Mouse (Mus musculus): Measurements from ENCODE around the gene Kmt2b. TPM values are rescaled to one million over a fixed set of nuclear protein-coding genes. Genes with fewer than 3 reads are reported as not detected.

Kmt2b gene
- total RNA-seq, 2 experiments from 2014 or later = 37.8 to 56.6 TPM

GRCm38 (mm10) chr7:30549880-30550279, 38.6 kb downstream of the Kmt2b start:
- no peak for DNase-seq (ENCODE audit: low spot score in 2 of 2)

- no peak for DNase-seq (ENCODE audit: low spot score in 2 of 2)
Observed at GRCm38 (mm10) chr7:30544327-30544726, 44.2 kb downstream of the Kmt2b start.

GRCm38 (mm10) chr7:30540572-30540971, 48.0 kb downstream of the Kmt2b start:
- DNase-seq (ENCODE audit: low spot score in 2 of 2) = no peak

DNA sequence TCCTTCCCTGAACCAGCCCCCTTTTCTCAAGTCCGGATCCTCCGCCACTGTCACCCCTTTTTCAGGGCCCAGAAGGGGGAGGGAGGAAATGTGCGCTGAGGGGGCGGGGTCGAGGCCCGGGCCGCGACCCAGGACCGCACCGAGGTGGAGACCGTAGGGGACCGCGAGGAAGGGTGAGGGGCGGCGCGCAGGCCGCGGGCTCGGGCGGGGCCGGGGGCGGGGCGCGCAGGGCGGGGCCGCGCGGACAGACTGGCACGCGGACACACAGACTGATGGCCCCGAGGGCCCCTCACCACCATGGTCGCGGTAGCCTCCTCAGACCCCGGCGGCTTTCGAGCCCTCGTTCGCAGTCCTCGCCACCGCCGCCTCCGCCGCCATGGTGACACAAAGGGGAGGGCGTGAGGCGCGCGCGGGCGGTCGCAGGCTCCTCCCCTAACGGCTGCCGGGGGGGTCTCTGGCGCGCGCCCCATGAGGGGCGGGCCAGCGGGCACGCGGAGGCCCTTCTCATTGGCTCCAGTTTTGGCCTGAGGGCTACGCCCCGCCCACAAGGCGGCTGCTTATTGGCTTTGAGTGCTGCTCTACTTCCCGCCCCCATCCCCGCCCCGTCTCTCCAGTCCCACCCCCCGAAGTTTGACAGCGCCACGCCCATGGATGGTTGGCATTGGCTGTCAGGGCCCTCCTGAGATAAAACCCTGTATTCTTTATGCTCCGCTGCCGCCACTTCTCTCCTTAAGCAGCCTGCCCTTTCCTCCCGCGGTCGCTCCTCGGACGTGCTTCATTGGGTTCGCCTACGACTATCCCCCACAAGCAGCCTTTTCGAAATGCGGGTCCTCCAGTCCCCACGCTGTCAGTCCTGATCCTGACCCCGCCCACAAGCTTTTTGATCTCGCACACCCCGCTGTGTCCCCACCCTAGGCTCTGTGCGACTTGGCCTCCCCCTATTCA, 53.6 kb downstream of the Kmt2b start, which contains the start of gene Arhgap33:
Gene Arhgap33 (minus strand): TSS at position 428 of the 945 bp plus-strand sequence.
- peak; percentile 90 to 94 for DNase-seq (ENCODE audit: low spot score in 2 of 2)

DNA sequence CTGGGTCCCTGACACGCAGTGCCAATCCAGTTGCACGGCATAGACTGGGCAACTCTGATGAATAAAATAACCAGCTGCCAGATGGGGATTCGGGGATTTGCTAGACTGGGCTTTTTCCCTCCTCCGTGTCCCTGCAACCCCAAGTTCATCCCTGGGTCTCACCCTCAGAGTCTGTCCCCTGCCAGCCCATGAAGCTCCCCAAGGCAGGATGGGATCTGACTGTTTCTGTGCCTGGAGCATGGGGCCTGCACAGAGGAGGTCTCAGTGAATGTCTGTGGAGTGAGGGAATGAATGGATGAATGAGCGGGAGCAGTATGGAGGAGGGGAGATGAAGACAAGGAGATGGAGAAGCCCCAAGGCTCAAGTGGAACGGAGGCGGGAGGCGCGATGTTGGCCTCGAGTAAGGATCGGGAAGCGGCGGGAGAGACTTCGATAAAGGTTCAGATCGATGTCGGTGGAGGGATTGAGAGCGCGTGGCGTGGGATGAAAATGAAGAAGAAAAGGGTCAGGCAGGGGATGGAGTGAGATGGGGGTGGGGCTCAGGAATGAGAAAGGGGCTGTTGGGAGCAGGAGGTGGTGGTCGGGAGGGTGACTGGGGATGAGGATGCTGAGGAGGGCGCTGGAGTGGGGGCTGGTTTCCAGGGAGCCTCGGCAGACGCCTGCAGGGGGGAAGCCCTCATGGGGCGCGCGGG, 54.4 kb downstream of the Kmt2b start:
- no peak for DNase-seq (ENCODE audit: low spot score in 2 of 2)

GRCm38 (mm10) chr7:30532931-30533330, 55.6 kb downstream of the Kmt2b start:
- DNase-seq (ENCODE audit: low spot score in 2 of 2) = no peak

GRCm38 (mm10) chr7:30531291-30531815, 57.2 kb downstream of the Kmt2b start:
- no peak for DNase-seq (ENCODE audit: low spot score in 2 of 2)

DNA sequence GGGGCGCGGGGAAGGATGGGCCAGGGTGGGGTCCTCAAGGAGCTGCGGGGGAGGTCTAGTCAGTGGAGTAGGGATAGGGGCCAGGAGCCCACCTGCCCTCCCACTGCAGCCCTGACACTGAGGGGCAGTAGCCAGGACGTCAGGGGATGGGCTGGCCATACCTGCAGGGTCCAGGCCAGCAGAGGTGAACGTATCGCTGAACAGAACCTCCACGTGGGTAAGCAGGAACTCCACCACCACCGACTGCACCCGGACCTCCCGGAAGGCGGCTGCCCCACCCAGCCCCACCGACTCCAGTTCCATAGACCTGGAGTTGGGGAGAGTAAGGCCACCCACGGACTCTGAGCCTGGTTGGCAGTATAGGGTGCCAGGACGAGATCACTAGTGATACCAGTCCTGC, 61.5 kb downstream of the Kmt2b start:
- no peak for DNase-seq (ENCODE audit: low spot score in 2 of 2)

GRCm38 (mm10) chr7:30526399-30526798, 62.1 kb downstream of the Kmt2b start:
- no peak for DNase-seq (ENCODE audit: low spot score in 2 of 2)

GRCm38 (mm10) chr7:30525954-30526353, 62.6 kb downstream of the Kmt2b start:
- no peak for DNase-seq (ENCODE audit: low spot score in 2 of 2)

- no peak for DNase-seq (ENCODE audit: low spot score in 2 of 2)
Observed at GRCm38 (mm10) chr7:30524487-30524886, 64.0 kb downstream of the Kmt2b start.

DNA sequence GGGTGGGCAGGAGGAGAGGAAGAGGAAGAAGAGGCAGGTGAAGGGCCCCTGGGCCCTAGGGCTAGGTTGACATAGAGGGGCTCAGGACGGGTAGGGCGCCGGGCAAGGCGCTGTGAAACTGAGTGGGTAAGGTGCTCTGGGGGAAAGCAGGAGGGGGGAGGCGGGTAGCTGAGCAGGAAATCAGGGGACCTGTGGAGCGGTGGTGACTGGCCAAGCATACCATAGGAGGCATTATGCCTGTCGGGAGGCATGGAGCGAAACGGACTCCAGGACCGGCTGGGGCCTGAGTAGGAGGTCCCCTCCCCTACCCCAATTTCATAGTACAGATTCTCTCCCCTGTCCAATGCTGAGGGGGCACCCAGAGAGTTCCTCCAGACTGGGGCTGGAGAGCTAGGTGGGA, 65.7 kb downstream of the Kmt2b start:
- no peak for DNase-seq (ENCODE audit: low spot score in 2 of 2)

DNA sequence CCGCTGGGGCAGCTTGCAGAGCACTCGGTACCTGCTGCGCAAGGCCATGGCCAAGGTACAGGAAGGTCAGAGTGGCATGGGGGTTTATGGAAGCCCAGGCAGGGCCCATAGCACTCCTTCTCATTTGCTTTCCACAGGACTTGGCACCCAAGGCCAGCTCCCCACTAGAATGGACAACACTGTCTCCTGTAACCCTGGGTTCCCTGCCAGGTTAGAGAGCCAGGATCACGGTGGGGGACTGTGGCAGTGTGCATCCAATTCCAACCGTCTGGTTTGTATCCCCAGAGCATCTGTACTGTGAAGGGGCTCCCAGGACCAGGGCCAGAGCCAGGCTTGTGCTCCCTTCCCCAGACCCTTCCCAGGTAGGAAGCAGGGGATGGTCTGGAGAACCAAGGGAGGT, 67.7 kb downstream of the Kmt2b start:
- no peak for DNase-seq (ENCODE audit: low spot score in 2 of 2)

DNA sequence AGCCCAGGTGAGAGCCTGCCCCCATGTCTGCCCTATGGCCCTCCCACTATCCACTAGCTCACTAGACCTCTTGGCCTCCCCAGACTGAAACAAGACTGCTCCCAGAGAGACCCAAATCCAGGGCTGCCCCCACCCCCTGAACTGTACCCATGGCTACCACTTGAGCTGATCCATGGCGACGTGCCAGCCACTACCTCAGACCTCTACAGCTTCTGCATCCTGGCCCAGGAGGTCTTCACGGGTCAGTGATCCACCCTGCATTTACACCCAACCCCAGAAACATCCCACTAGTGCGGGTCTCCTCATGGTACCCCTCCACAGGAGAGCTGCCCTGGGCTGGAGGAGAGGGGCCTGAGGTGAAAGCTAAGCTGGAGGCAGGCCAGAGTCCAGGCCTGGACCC, 68.1 kb downstream of the Kmt2b start:
- no peak for DNase-seq (ENCODE audit: low spot score in 2 of 2)

Small RNAs within 50 kb of the gene (microRNA-seq; reads per million reads assigned to microRNA genes)
- gene Gm38670 (ENCODE audit: borderline number of aligned reads in 2 of 2) (0.95 to 2.4 reads per million in 2 experiments), gene Mir3569 (ENCODE audit: borderline number of aligned reads in 2 of 2) (0 reads per million in 2 experiments)

Other genes starting within 250 kb of the Kmt2b start
- 1 to 10 TPM; 6.7 to 8.5 TPM for gene Lrfn3, start 226.0 kb downstream of the Kmt2b start, total RNA-seq (2021)
- gene Tyrobp, start 175.0 kb downstream of the Kmt2b start, total RNA-seq (2021) = 10 to 100 TPM; 34.7 to 68.5 TPM
- 1 to 10 TPM; 1.5 to 1.9 TPM for gene Hcst, start 168.9 kb downstream of the Kmt2b start, total RNA-seq (2021)
- gene Nfkbid, start 167.0 kb downstream of the Kmt2b start, total RNA-seq (2021) = 1 to 10 TPM; 1.6 to 2.0 TPM
- gene Aplp1, start 143.2 kb downstream of the Kmt2b start, total RNA-seq (2021) = 10 to 100 TPM; 31.8 to 40.6 TPM
- not detected for gene Kirrel2, start 131.0 kb downstream of the Kmt2b start, total RNA-seq (2021)
- gene Nphs1, start 130.4 kb downstream of the Kmt2b start, total RNA-seq (2021) = not detected
- 1 to 10 TPM in 1 of 2 experiments, not detected in 1; 1.2 TPM for gene Prodh2, start 95.1 kb downstream of the Kmt2b start, total RNA-seq (2021)
- 1 to 10 TPM; 1.8 to 2.7 TPM for gene Arhgap33, start 53.7 kb downstream of the Kmt2b start, total RNA-seq (2021)
- gene Hspb6, start 36.5 kb downstream of the Kmt2b start, total RNA-seq (2021) = 10 to 100 TPM; 26.3 to 34.9 TPM
- gene Proser3, start 36.4 kb downstream of the Kmt2b start, total RNA-seq (2021) = 1 to 10 TPM; 6.5 to 6.9 TPM
- gene Lin37, start 28.9 kb downstream of the Kmt2b start, total RNA-seq (2021) = 10 to 100 TPM; 47.0 to 59.3 TPM
- 10 to 100 TPM; 67.1 to 67.4 TPM for gene U2af1l4, start 25.4 kb downstream of the Kmt2b start, total RNA-seq (2021)
- 1 to 10 TPM; 4.6 to 8.2 TPM for gene Gm49396, start 25.4 kb downstream of the Kmt2b start, total RNA-seq (2021)
- 100 to 1,000 TPM; 130 to 154 TPM for gene Psenen, start 25.1 kb downstream of the Kmt2b start, total RNA-seq (2021)
- 1 to 10 TPM; 3.6 to 4.3 TPM for gene Igflr1, start 23.3 kb downstream of the Kmt2b start, total RNA-seq (2021)
- gene Zbtb32, start 10.2 kb upstream of the Kmt2b start, total RNA-seq (2021) = under 1 TPM in 1 of 2 experiments, not detected in 1; 0.83 TPM
- gene Upk1a, start 24.1 kb upstream of the Kmt2b start, total RNA-seq (2021) = under 1 TPM; 0.19 to 0.20 TPM
- gene Cox6b1, start 37.4 kb upstream of the Kmt2b start, total RNA-seq (2021) = 1,000 to 10,000 TPM; 1,148 to 1,842 TPM
- gene Etv2, start 47.1 kb upstream of the Kmt2b start, total RNA-seq (2021) = not detected
- gene Rbm42, start 61.6 kb upstream of the Kmt2b start, total RNA-seq (2021) = 10 to 100 TPM; 84.9 to 86.7 TPM
- gene Haus5, start 76.3 kb upstream of the Kmt2b start, total RNA-seq (2021) = 1 to 10 TPM; 6.9 to 7.9 TPM
- gene Pmis2, start 82.9 kb upstream of the Kmt2b start, total RNA-seq (2021) = not detected
- 1 to 10 TPM; 2.7 to 6.4 TPM for gene 2200002J24Rik, start 110.2 kb upstream of the Kmt2b start, total RNA-seq (2021)
- gene Atp4a, start 123.5 kb upstream of the Kmt2b start, total RNA-seq (2021) = 1 to 10 TPM; 1.3 to 2.6 TPM
- gene Tmem147, start 140.8 kb upstream of the Kmt2b start, total RNA-seq (2021) = 100 to 1,000 TPM; 197 to 214 TPM
- under 1 TPM in 1 of 2 experiments, not detected in 1; 0.20 TPM for gene Gapdhs, start 155.0 kb upstream of the Kmt2b start, total RNA-seq (2021)
- gene Sbsn, start 162.7 kb upstream of the Kmt2b start, total RNA-seq (2021) = 100 to 1,000 TPM; 145 to 483 TPM
- 1 to 10 TPM; 4.2 to 6.0 TPM for gene Dmkn, start 175.0 kb upstream of the Kmt2b start, total RNA-seq (2021)
- gene Krtdap, start 199.2 kb upstream of the Kmt2b start, total RNA-seq (2021) = 1 to 10 TPM in 1 of 2 experiments, not detected in 1; 2.5 TPM
- gene Ffar2, start 235.0 kb upstream of the Kmt2b start, total RNA-seq (2021) = 10 to 100 TPM in 1 of 2 experiments, 1 to 10 TPM in 1; 1.6 to 10.5 TPM